Mouse (Mus musculus) cerebellum, adult 8-10 months (tissue): ENCODE data around the gene Ccdc77.
A peak's percentile ranks its signal among the peaks of the same experiment; 100 is the strongest.
"Not testable (repeated sequence)": the region's sequence is repeated elsewhere in the genome, so short reads cannot be mapped to it uniquely, and the experiment has no call there.

Experiments used
- DNase-seq: peaks from one replicate; pipeline ENCODE4 v3.0.0; 2022

The Ccdc77 gene

GRCm38 (mm10) chr6:120309338-120309737, 54.8 kb downstream of the Ccdc77 start:
- DNase-seq, result no peak

GRCm38 (mm10) chr6:120306859-120307594, 57.1 kb downstream of the Ccdc77 start:
- DNase-seq, result no peak

- no peak for DNase-seq
Measured at GRCm38 (mm10) chr6:120302755-120303316, 61.3 kb downstream of the Ccdc77 start.

GRCm38 (mm10) chr6:120301137-120301536, 63.0 kb downstream of the Ccdc77 start:
- peak; percentile 3 for DNase-seq

- not testable (repeated sequence) for DNase-seq
Measured at GRCm38 (mm10) chr6:120296589-120296988, 67.6 kb downstream of the Ccdc77 start.

- DNase-seq, result peak; percentile 19
Measured at GRCm38 (mm10) chr6:120294785-120295133, 69.4 kb downstream of the Ccdc77 start.

- DNase-seq, result peak; percentile 1
Measured at GRCm38 (mm10) chr6:120294056-120294784, 70.0 kb downstream of the Ccdc77 start, which contains the start of the genes D330020A13Rik and B4galnt3. Gene D330020A13Rik, plus strand, starts transcription at chr6:120294364. Gene B4galnt3, minus strand, starts transcription at chr6:120294559.

- no peak for DNase-seq
Measured at GRCm38 (mm10) chr6:120291396-120292009, 72.7 kb downstream of the Ccdc77 start.

- DNase-seq, result no peak
Measured at GRCm38 (mm10) chr6:120289430-120289829, 74.7 kb downstream of the Ccdc77 start.

GRCm38 (mm10) chr6:120288541-120288940, 75.6 kb downstream of the Ccdc77 start:
- DNase-seq, result no peak

- no peak for DNase-seq
Measured at GRCm38 (mm10) chr6:120287279-120287678, 76.9 kb downstream of the Ccdc77 start.

GRCm38 (mm10) chr6:120276874-120277449, 87.2 kb downstream of the Ccdc77 start:
- no peak for DNase-seq

GRCm38 (mm10) chr6:120275301-120275700, 88.9 kb downstream of the Ccdc77 start:
- no peak for DNase-seq

GRCm38 (mm10) chr6:120274887-120275286, 89.3 kb downstream of the Ccdc77 start:
- no peak for DNase-seq
